Mouse (Mus musculus): Measurements from ENCODE around the gene Cox8b.

DNA sequence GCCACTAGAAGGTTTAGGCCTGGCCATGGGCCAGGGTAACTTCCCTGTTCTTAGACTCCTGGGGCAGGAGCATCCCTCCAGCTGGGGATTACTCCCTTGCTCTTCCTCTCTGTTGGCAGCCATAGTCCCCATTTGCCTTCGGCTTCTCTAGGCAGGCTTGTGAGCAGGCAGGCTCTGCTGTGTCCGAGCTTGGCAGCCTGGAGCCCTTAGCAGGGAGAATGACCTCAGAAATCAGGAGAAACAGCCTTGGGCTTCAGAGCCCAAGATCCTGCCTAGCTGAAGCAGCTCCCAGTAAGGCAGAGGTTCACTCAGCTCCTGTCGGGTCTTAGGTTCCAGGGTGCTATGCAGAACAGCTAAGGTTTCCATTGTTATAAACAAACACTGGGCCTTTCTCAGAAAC, 1.1 kb downstream of the Cox8b start:
- no peak for TF ChIP-seq FLI1 (IDR thresholded peaks at IDR 0.05; ENCODE audit: low read length)
- no peak for TF ChIP-seq GATA1 (IDR thresholded peaks at IDR 0.05; ENCODE audit: borderline replicate concordance, low read length)

Data from megakaryocyte, embryonic 14.5 days (primary cell).